Mouse (Mus musculus) forelimb bud, embryonic 11.5 days (tissue): Measurements from ENCODE around the gene Zbtb44.

ENCODE experiments used
- DNase-seq: peaks from one replicate; pipeline ENCODE4 v3.0.0-alpha.2; 2012; ENCODE audit warnings: low read depth, low spot score

Gene Zbtb44

DNA sequence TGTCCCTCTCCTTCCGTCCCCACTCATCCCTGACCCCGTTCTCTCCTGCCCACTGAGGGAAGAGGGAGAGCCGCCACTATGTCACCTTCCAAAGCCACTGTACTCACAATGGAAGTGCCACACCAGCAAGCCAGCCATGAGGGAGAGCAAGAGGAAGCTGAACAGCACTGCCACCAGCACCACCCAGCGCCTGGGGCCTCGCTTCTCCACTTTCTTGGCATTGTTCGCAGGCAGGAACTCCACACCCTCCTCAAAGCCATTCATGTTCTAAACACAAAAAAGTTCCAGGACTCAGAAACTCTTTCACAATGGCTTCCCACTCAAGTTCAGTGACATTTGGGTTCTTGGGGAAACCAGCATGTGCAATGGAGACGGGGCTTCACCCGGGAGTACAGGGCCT is 78.0 kb downstream of the Zbtb44 start:
- DNase-seq: no peak

GRCm38 (mm10) chr9:31115586-31115985 is 85.1 kb downstream of the Zbtb44 start:
- DNase-seq: no peak

DNA sequence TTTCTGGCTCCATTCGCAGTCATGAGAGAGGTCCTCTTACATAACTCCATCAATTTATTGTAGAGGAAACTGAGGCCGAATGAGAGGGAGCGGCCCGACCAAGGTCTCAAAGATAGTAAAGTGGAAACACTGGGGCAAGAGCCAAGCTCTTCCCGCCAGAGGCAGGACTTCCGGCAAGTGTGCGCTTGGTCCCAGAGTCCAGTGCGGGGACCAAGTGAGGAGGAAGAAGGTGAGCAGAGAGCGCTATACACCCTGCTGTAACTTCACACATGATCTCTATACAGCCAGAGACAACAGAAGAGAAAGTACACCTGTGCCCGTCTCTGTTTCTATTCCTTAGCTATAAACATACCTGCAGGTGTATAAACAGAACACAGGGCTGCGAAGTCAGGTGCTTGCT is 86.6 kb downstream of the Zbtb44 start:
- no peak for DNase-seq

GRCm38 (mm10) chr9:31117488-31117887 is 87.0 kb downstream of the Zbtb44 start:
- DNase-seq: no peak

- DNase-seq: peak; percentile 90
Measured at GRCm38 (mm10) chr9:31118520-31119298, 88.3 kb downstream of the Zbtb44 start.

DNA sequence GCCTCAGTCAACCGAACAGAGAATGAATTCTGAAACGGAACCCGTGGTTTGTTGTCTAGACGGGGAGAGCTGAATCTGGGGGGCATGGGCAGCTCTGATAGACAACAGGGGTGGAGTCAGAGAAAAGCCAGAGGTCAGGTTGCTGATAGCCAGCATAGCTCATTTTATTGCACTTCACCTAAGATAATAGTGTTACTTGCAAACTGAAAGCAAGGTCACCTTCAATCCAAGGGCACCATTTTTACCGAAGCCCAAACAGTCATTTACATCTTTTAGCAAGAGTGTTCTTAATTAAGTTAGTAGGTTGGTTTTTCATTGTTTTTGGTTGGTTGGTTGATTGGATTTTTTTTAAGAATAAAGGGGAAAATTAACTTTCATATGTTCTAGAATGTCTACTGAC is 89.0 kb downstream of the Zbtb44 start:
- DNase-seq: no peak

DNA sequence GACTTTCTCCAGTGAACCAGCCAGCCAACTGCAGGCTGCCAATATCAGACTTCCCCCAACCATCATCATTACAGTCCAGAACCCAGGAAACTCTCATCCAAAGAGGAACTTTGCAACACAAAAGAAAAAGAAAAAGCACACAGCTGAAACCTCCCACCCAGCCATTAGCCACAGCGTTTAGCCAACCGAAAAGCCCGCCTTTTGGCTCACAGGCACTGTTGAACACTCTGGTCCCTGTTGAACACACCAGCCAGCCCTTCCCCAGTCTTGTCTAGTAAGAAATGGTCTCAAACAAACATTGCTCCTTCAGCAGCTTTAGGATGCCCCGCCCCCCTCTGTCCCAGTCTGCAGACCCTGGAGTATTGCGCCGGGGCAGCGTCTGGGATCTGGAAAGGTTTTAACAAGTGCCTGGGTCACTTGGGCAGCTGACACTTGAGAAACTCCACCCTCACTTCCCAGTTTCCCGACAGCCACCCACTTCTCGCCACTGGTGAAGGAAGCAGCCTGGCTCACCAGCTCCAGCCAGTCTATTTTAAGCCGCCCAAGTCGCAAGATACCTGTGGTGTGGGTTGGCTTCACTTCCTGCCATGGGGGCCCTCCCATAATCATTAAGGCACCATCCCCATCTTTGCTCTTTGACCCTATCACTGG is 89.6 kb downstream of the Zbtb44 start:
- DNase-seq: no peak

- no peak for DNase-seq
Measured at GRCm38 (mm10) chr9:31120533-31120915, 90.1 kb downstream of the Zbtb44 start.

DNA sequence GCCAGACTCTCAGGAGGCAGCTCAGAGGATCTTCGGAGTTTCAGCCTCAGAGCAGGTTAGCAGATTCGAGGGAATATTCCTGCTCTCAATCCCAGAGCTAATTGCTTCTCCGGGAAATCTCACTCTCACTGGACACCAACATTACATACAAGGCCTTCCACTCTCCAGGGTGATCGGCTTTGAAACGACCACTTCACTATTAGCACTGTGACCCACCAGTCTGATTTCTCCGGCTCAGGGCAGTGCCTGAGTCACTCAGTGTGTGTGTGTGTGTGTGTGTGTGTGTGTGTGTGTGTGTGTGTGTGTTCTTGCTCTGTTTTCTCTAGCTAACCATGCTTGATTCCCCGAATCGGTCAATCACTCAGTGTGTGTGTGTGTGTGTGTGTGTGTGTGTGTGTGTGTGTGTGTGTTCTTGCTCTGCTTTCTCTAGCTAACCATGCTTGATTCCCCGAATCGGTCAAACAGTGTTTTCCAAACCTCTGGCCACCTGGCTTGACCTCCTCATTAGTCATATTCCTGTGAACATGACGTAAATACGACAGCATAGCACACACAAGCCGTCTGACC is 92.1 kb downstream of the Zbtb44 start:
- no peak for DNase-seq
